Mouse (Mus musculus) limb, embryonic 14.5 days (tissue): ENCODE data around the gene Usp54. TPM values are rescaled to one million over a fixed set of nuclear protein-coding genes. Genes with fewer than 3 reads are reported as not detected.

Experiments
- ATAC-seq: fragments of 200-750 bp; cut with Nextera tagmentation; 2 replicates; pipeline ENCODE4 v1.8.0; 2017; ENCODE audit warnings: low read depth, moderate number of reproducible peaks, moderate TSS enrichment; ENCODE audit not compliant: low FRiP score
- DNase-seq: peaks from one replicate; pipeline ENCODE4 v3.0.0-alpha.2; 2015; ENCODE audit warnings: low spot score
- H3K27ac ChIP-seq: fragments of 300-500 bp; sonication (generic); replicated peaks from 2 replicates; pipeline ENCODE4 v1.5.1; 2014; ENCODE audit warnings: low read depth, mild to moderate bottlenecking, low read length, moderate library complexity, mixed read lengths
- H3K27me3 ChIP-seq: fragments of 300-500 bp; sonication (generic); 2 replicates; pipeline ENCODE4 v1.6.1; 2014; ENCODE audit warnings: low read length, mixed read lengths; ENCODE audit not compliant: control insufficient read depth, insufficient read depth
- H3K36me3 ChIP-seq: fragments of 300-500 bp; sonication (generic); 2 replicates; pipeline ENCODE4 v1.6.1; 2014; ENCODE audit warnings: mild to moderate bottlenecking, low read length, moderate library complexity, mixed read lengths; ENCODE audit not compliant: control insufficient read depth, insufficient read depth
- H3K4me1 ChIP-seq: fragments of 300-500 bp; sonication (generic); 2 replicates; pipeline ENCODE4 v1.6.1; 2014; ENCODE audit warnings: antibody characterized with exemption, low read length, mixed read lengths; ENCODE audit not compliant: control insufficient read depth, insufficient read depth
- H3K4me2 ChIP-seq: fragments of 300-500 bp; sonication (generic); replicated peaks from 2 replicates; pipeline ENCODE4 v1.6.1; 2014; ENCODE audit warnings: low read depth, mild to moderate bottlenecking, low read length, moderate library complexity; ENCODE audit not compliant: severe bottlenecking
- H3K4me3 ChIP-seq: fragments of 300-500 bp; sonication (generic); replicated peaks from 2 replicates; pipeline ENCODE4 v1.5.1; 2014; ENCODE audit warnings: low read length
- H3K9ac ChIP-seq: fragments of 300-500 bp; sonication (generic); 2 replicates; pipeline ENCODE4 v1.6.1; 2014; ENCODE audit warnings: mild to moderate bottlenecking, low read depth, low read length, moderate library complexity; ENCODE audit not compliant: severe bottlenecking
- H3K9me3 ChIP-seq: fragments of 300-500 bp; sonication (generic); 2 replicates; pipeline ENCODE4 v1.6.1; 2016; ENCODE audit warnings: low read length; ENCODE audit not compliant: control insufficient read depth
- POLR2A ChIP-seq: fragments of 200-500 bp; IDR thresholded peaks from 2 replicates; pipeline ENCODE4 v1.8.0; 2012; ENCODE audit warnings: inconsistent platforms, mild to moderate bottlenecking, moderate library complexity, borderline replicate concordance; ENCODE audit not compliant: insufficient read depth, insufficient read length; ENCODE audit errors: extremely low read depth
- WGBS: fragments of 180-500 bp; shearing (Covaris S2); extraction: QIAGEN DNeasy Blood & Tissue Kit; methylation state at CpG from one replicate; pipeline ENCODE4 v1.1.7; 2014; 5-methylcytosine and 5-hydroxymethylcytosine counted together
- microRNA-seq: library from miRNA; unstranded; fragments of <30 nt; microRNA quantifications from one replicate; pipeline ENCODE4, GENCODE M21; 2016
- polyA plus RNA-seq, 2 experiments: library from polyadenylated mRNA; depleted of rRNA in 1 of 2; stranded (reverse) in 1 of 2; unstranded in 1 of 2; fragments of >200 nt; fragmentation: Nextera tagmentation in 1 of 2; extraction: Ambion mirVana in 1 of 2; gene quantifications; 2 replicates each; pipeline versions ENCODE4 v1.2.1 to v1.2.3; 2012 to 2014

The Usp54 gene
- polyA plus RNA-seq, 2 experiments: 9.6 to 16.3 TPM

DNA sequence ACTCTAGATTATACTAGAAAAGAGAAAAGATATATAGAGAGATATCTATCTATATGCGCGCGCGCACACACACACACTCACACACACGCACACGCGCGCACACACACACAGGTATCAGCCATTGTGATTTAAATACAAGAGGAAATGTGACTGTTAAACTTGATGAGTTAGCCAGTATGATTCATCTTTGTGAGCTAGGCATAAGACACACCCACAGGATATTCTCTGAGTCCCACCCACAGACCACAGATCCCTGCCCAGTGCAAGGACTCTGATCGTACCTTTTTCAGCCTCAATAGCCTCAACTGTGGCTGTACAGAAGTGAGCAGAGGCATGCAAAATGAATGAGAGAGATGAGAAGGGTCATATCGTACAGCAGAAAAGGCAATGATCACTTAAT, 137.9 kb downstream of the Usp54 start:
- DNase-seq (no peak), ATAC-seq (no peak)
- Histone ChIP-seq H3K27ac (no peak overlapping the region), H3K9me3 (no peaks in the 10 kb centered on the region), H3K4me3 (no peak overlapping the region), H3K9ac (no peak overlapping the region), H3K36me3 (peaks cover 38% of the 10 kb centered on the region), H3K27me3 (no peaks in the 10 kb centered on the region), H3K4me2 (no peak overlapping the region), H3K4me1 (no peaks in the 10 kb centered on the region)
- WGBS: 97% methylated on average over 10 of the region's 10 CpGs
- no peak for TF ChIP-seq POLR2A

- Histone ChIP-seq H3K27ac (no peak overlapping the region), H3K4me3 (no peak overlapping the region), H3K9ac (no peak overlapping the region), H3K27me3 (no peaks in the 10 kb centered on the region), H3K4me2 (no peak overlapping the region), H3K4me1 (no peaks in the 10 kb centered on the region), H3K36me3 (peaks cover 48% of the 10 kb centered on the region), H3K9me3 (no peaks in the 10 kb centered on the region)
- 72% methylated on average over 3 of the region's 3 CpGs for WGBS
- no peak for ATAC-seq
- DNase-seq: no peak
- TF ChIP-seq POLR2A: no peak
Measured at GRCm38 (mm10) chr14:20499982-20500381, 140.9 kb downstream of the Usp54 start.

Small RNA genes lying within 50 kb of the gene (microRNA-seq; reads per million reads assigned to microRNA genes)
- not detected for gene Mir6946

Other genes starting within 250 kb of the Usp54 start
- 62.9 and 63.5 TPM in 2 replicates for gene Mrps16, start 247.4 kb downstream of the Usp54 start, polyA plus RNA-seq (2012; rRNA removed)
- gene Mrps16, start 247.4 kb downstream of the Usp54 start, polyA plus RNA-seq (2014; fragmentation: Nextera tagmentation; extraction: Ambion mirVana): 99.0 and 99.7 TPM in 2 replicates
- 0.18 and 0.30 TPM in 2 replicates for gene Cfap70, start 188.8 kb downstream of the Usp54 start, polyA plus RNA-seq (2012; rRNA removed)
- gene Cfap70, start 188.8 kb downstream of the Usp54 start, polyA plus RNA-seq (2014; fragmentation: Nextera tagmentation; extraction: Ambion mirVana): 0.15 and 0.76 TPM in 2 replicates
- 50.5 and 52.8 TPM in 2 replicates for gene Anxa7, start 160.9 kb downstream of the Usp54 start, polyA plus RNA-seq (2012; rRNA removed)
- 45.5 and 46.5 TPM in 2 replicates for gene Anxa7, start 160.9 kb downstream of the Usp54 start, polyA plus RNA-seq (2014; fragmentation: Nextera tagmentation; extraction: Ambion mirVana)
- 5.6 and 6.3 TPM in 2 replicates for gene Mss51, start 144.2 kb downstream of the Usp54 start, polyA plus RNA-seq (2012; rRNA removed)
- gene Mss51, start 144.2 kb downstream of the Usp54 start, polyA plus RNA-seq (2014; fragmentation: Nextera tagmentation; extraction: Ambion mirVana): 1.5 and 1.8 TPM in 2 replicates
- 82.6 and 88.4 TPM in 2 replicates for gene Ppp3cb, start 94.5 kb downstream of the Usp54 start, polyA plus RNA-seq (2012; rRNA removed)
- gene Ppp3cb, start 94.5 kb downstream of the Usp54 start, polyA plus RNA-seq (2014; fragmentation: Nextera tagmentation; extraction: Ambion mirVana): 67.1 and 69.9 TPM in 2 replicates
- gene Myoz1, start 15.5 kb upstream of the Usp54 start, polyA plus RNA-seq (2012; rRNA removed): 6.9 and 8.5 TPM in 2 replicates
- 3.8 and 9.7 TPM in 2 replicates for gene Myoz1, start 15.5 kb upstream of the Usp54 start, polyA plus RNA-seq (2014; fragmentation: Nextera tagmentation; extraction: Ambion mirVana)
- 25.4 and 27.1 TPM in 2 replicates for gene Synpo2l, start 27.3 kb upstream of the Usp54 start, polyA plus RNA-seq (2012; rRNA removed)
- 25.2 and 31.5 TPM in 2 replicates for gene Synpo2l, start 27.3 kb upstream of the Usp54 start, polyA plus RNA-seq (2014; fragmentation: Nextera tagmentation; extraction: Ambion mirVana)
- gene Sec24c, start 33.2 kb upstream of the Usp54 start, polyA plus RNA-seq (2012; rRNA removed): 149 and 207 TPM in 2 replicates
- 77.2 and 84.0 TPM in 2 replicates for gene Sec24c, start 33.2 kb upstream of the Usp54 start, polyA plus RNA-seq (2014; fragmentation: Nextera tagmentation; extraction: Ambion mirVana)
- gene Fut11, start 53.9 kb upstream of the Usp54 start, polyA plus RNA-seq (2012; rRNA removed): 22.6 and 26.7 TPM in 2 replicates
- 26.9 and 29.2 TPM in 2 replicates for gene Fut11, start 53.9 kb upstream of the Usp54 start, polyA plus RNA-seq (2014; fragmentation: Nextera tagmentation; extraction: Ambion mirVana)
- 62.8 and 131 TPM in 2 replicates for gene Chchd1, start 61.9 kb upstream of the Usp54 start, polyA plus RNA-seq (2012; rRNA removed)
- gene Chchd1, start 61.9 kb upstream of the Usp54 start, polyA plus RNA-seq (2014; fragmentation: Nextera tagmentation; extraction: Ambion mirVana): 187 and 202 TPM in 2 replicates
- 195 and 272 TPM in 2 replicates for gene Zswim8, start 66.5 kb upstream of the Usp54 start, polyA plus RNA-seq (2012; rRNA removed)
- 38.9 and 43.7 TPM in 2 replicates for gene Zswim8, start 66.5 kb upstream of the Usp54 start, polyA plus RNA-seq (2014; fragmentation: Nextera tagmentation; extraction: Ambion mirVana)
- 65.9 and 74.0 TPM in 2 replicates for gene Ndst2, start 93.5 kb upstream of the Usp54 start, polyA plus RNA-seq (2012; rRNA removed)
- 36.5 and 41.4 TPM in 2 replicates for gene Ndst2, start 93.5 kb upstream of the Usp54 start, polyA plus RNA-seq (2014; fragmentation: Nextera tagmentation; extraction: Ambion mirVana)
- gene Camk2g, start 153.0 kb upstream of the Usp54 start, polyA plus RNA-seq (2012; rRNA removed): 58.2 and 58.4 TPM in 2 replicates
- 58.0 and 60.5 TPM in 2 replicates for gene Camk2g, start 153.0 kb upstream of the Usp54 start, polyA plus RNA-seq (2014; fragmentation: Nextera tagmentation; extraction: Ambion mirVana)
- gene Plau, start 195.6 kb upstream of the Usp54 start, polyA plus RNA-seq (2012; rRNA removed): 8.3 and 9.1 TPM in 2 replicates
- 3.1 and 3.4 TPM in 2 replicates for gene Plau, start 195.6 kb upstream of the Usp54 start, polyA plus RNA-seq (2014; fragmentation: Nextera tagmentation; extraction: Ambion mirVana)